Mouse (Mus musculus) layer of hippocampus, adult 8-10 months (tissue): Measurements from ENCODE around the gene Shpk. TPM values are rescaled to one million over a fixed set of nuclear protein-coding genes. Genes with fewer than 3 reads are reported as not detected.
A peak's percentile ranks its signal among the peaks of the same experiment; 100 is the strongest.

Experiments
- DNase-seq, 2 experiments: peaks; one replicate each; pipeline ENCODE4 v3.0.0; 2022; ENCODE audit warnings: low spot score in 2 of 2
- total RNA-seq, 4 experiments: library from RNA; stranded (reverse); gene quantifications; 2 replicates each; pipeline ENCODE4 v1.2.4; 2022

Shpk gene
- 1 to 10 TPM; 3.3 to 5.1 (median 4.2) TPM for total RNA-seq

GRCm38 (mm10) chr11:73199230-73199712 is at the start of gene Shpk:
Shpk (plus strand) TSS chr11:73199460.
- peak; percentile 95 to 96 for DNase-seq

GRCm38 (mm10) chr11:73155071-73155470 is 44.2 kb upstream of the Shpk start:
- peak in 1 of 2 experiments; percentile 46 for DNase-seq

- DNase-seq = no peak
Observed at GRCm38 (mm10) chr11:73159957-73160810, 39.1 kb upstream of the Shpk start, which contains the start of gene P2rx5. P2rx5 (plus strand) TSS chr11:73160421.

DNA sequence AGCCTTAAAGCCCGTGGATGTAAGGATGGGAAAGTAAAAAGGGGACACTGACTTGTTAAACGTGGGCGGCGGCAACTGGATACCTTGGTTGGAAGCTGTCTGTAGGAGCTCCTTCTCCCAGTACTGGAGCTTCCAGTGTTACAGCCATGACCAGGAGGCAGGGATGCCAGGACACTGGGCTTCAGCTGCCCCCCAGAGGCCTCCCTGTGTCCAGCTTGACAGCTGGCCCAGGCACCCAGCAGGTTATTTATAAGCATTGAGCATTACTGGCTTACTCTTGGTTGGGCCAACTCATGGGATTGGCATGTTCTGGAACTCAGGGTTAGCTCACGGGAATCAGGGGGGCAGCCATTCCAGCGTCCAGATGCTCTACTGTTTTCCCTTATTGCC is 38.5 kb upstream of the Shpk start:
- no peak for DNase-seq

DNA sequence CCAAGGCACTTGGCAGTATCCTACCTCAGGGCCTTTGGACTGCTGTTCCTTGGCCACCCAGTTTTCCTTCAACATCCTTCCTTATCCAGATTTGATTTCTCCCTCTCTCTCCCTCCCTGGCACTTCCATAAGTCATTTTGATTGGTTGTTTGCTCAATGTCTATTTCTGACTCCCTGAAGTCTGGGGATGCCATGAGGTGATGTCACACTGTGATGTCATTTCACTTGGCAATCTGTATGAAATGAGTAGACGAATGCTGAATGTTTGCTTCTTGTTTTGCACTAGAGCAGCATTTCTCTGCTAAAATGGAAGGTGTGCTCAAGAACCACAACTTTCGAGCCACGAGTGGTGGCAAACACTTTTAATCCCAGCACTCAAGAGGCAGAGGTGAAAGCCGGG is 37.6 kb upstream of the Shpk start:
- no peak for DNase-seq

GRCm38 (mm10) chr11:73162284-73162683 is 37.0 kb upstream of the Shpk start:
- no peak for DNase-seq

DNA sequence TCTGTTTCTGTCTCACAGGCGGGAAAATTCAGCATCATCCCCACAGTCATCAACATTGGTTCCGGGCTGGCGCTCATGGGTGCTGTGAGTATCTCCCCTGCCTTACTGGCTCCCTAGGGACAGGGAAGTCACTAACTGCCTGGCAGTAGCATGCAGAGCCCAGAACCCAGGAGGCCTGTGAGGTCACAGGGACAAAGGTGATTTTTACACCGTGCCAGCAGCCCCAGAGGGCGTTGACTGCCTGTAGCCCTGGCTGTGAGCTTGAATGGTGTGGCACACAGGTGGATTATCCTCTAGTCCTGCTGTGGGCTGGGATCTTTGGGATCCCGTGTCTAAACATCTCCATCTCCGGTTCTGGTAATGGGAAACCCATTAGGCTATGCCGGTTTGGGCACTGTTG is 31.2 kb upstream of the Shpk start:
- DNase-seq = no peak

DNA sequence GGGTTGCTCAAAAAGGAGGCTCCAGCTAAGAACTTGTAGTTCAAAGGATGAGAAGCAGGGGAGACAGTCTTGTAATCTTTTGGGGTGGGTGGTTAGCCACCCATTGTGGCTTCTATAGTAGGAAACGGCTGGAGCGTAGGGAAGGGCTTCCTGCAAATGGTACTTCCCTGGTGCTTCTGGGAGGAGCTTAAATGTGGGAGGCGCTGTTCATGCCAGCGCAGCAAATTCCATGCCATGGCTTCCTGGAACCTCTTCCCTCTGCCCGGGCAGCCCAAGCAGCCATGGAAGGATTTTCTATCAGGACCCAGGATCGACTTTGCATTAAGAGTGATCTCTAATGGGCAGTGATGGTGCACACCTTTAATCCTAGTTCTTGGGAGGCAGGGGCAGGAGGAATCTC is 30.7 kb upstream of the Shpk start:
- DNase-seq = no peak

DNA sequence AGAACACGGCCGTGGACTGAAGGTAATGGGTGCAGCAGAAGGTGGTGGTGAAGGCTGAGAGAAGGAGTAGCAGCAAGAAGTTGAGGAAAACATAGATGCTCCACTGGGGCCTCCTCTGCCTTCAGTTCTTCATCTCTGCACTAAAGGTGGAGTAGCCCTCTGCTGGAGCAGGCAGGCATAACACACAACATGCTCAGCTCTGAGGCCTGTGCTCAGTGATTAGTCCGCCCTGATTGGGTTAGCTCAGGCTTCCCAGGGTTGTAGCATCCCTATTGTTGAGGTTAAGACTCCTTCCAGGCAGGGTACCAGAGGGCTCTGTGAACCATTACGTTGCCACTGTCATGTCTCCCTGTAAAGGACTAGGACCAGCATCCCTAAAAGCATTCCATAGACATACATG is 30.0 kb upstream of the Shpk start:
- DNase-seq = peak; percentile 39 to 66

GRCm38 (mm10) chr11:73172186-73172585 is 27.1 kb upstream of the Shpk start:
- DNase-seq = no peak

- DNase-seq = no peak
Observed at GRCm38 (mm10) chr11:73175612-73176011, 23.6 kb upstream of the Shpk start.

DNA sequence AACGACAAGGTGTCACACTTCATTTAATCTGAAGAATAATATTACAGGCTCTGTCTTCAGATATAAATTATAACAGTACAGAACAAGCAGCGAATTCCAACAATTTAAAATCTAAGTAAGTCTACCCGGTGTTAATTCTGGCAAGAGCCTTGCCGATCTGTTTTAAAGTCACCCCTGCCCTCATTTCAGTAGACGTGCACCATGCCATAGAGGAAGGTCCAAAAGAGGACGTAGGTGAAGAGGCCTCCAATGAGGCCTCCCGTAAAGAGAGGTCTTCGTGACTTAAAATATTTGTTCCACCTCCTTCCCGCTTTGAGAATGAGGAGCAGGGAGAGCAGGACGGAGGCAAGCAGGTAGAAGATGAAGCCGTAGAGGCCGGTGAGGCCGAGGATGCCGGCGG is 23.1 kb upstream of the Shpk start:
- DNase-seq = no peak

DNA sequence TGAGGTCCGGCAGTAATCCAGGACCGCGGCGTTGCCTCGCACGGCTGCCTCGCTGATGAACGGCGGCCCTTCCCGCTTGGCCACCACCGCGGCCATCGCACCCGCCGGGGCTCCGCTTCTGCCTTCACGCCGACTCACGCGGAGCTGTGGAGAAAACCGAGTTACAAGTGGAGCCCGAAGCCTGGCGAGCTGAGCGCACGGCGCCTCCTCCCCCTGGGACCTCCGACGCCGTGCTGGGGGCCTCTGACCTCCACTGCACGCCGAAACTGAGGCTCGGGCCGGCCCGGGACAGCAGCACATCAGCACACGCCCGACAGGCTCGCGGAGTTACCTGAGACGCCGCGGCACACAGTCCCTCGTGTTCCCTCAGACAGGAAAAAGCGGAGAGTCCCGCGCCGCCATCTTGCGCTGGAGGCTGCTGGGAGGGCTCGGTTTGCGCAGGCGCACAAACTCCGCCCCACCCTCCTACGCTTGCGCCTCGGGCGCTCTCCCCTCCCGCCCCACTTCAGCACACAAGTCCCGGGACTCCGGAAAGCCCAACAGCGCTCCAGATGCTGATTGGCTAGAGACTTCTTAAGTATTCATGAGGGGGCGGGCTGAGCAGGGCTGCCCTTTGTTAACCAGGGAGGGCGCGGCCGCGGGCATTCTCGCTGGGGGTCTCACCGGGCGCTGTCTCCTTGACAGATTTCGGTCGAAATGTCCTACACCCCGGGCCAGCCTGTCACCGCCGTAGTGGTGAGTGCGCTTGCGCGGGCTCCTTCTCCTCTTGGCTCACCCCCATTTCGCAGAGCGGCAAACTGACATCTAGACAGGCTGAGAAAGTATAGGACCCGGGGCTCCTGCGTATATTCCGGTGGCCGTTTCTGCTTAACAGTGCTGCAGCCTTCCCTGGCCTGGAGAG is 22.4 kb upstream of the Shpk start, which contains the start of the genes Emc6 and Tax1bp3:
Gene Emc6, minus strand, starts transcription at position 430 of the 901 bp plus-strand sequence.
Gene Tax1bp3, plus strand, starts transcription at position 476 of the 901 bp plus-strand sequence.
- DNase-seq = peak; percentile 92 to 95

DNA sequence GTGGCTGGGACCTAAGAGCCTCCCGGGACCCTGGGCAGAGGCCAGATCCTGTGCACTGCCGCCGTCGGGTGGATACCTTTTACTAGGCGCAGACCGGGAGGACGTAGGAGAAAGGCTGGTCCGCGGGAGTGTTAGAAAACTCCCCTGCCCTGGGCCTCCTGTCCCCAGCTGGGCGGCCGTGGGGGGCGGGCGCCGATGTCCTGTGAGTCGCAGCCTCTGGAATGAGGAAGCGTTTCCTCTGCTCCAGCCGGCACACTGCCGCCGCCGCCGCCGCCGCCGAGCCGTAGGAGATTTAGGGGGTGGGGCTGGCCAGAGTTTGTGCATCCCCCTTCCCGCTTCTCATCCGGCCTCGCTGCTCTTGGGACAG is 21.8 kb upstream of the Shpk start:
- no peak for DNase-seq

- DNase-seq = no peak
Observed at GRCm38 (mm10) chr11:73177895-73178294, 21.4 kb upstream of the Shpk start.

DNA sequence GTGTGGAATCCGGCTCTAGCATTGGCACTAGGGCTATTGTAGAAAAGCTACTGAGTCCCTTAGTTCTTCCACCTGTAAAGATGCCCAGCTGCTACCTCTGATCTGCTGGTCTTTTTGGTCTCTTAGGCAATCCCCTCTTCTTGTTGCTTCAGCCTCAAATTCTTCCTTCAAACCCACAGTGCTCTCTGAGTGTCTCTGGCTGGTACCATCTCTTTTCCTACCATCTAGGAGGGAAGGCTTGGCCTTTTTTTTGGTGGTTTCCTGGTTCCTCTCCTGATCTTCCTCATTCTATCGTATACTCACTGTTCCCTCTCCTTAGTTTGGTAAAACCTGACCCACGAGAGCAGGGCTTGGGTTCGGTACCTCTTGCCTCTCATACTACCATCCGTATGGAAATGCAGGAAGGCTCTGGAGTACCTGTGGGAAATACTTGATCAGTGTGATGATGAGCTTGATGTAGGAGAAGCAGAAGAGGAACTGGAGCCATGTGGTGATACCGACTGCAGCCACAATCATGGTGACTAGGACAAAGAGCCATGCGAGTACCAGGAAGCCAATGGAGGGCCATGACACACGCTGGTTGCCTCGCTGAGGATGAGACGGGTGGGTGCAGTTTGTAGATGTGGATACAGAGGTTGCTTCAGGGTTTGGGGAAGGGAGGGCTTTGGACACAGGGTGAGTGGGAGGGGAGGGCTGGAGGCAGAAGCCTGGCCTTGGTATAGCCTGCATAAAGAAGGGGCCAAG is 13.2 kb upstream of the Shpk start:
- DNase-seq = no peak

DNA sequence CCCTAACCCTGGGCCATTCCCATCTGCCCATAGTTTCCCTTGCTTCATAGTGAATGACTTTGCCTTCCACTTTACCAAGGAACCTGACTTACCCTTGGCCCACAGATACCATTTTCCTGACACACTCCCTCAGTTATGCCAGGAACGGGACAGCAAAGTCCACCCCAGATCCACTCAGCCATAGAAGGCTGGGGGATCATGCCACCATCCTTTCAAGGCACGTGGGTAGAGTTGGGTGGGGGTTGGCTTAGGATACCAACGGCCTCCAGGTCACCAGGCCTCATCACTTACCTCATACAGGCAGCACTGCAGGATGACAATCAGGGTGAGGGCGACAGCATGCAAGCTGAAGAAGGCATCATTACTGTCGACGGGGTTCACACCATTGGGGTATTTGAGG is 12.0 kb upstream of the Shpk start:
- DNase-seq = no peak

DNA sequence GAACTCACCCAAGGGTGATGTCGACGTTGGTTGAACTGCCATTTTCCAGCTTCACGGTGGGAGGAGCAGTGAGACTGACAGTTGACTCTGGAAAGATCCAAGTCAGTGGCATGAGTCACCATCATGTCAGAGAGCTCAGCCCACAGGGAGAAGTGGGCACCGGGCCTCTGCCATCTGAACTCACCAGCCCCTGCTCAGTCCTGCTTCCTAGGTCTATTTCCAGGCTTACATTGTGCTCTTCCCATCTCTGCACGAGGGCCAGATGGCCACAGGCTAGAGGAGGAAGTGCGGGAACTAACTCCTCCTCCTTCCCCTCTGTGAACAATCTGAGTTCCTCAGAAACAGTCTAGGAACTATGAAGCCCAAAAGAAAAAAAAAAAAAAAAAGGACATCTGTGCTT is 6.2 kb upstream of the Shpk start:
- DNase-seq = no peak

DNA sequence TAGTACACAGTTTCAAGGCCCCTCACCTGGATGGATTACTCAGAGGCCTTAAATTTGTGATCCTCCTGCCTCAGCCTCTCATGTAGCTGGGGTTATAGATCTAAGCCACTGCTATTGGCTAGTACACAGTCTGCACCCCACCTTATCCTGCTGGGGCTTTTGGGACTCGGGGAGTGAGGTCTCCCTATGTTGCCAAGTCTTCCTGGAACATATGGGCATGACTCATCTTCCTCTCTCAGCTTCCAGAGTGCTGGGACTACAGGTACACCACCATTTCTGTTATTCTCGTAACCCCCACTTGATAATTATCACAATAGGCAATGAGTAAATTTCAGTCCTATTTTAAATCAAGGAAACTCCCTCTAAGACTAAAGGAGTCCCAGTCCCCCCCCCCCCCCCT is 4.8 kb upstream of the Shpk start:
- no peak for DNase-seq

GRCm38 (mm10) chr11:73198190-73198589 is 1.1 kb upstream of the Shpk start:
- no peak for DNase-seq

GRCm38 (mm10) chr11:73198603-73199229 is 544 bp upstream of the Shpk start, which contains the start of gene Ctns:
Ctns (minus strand) TSS chr11:73199042.
- DNase-seq = peak; percentile 87 to 89
